Mouse (Mus musculus) spleen, adult 2 months (tissue): ENCODE measurements around the gene Pde11a.

ENCODE experiments used
- CTCF ChIP-seq: fragments of 200-500 bp; IDR thresholded peaks from 2 replicates; pipeline ENCODE4 v1.5.1; 2011; ENCODE audit warnings: mild to moderate bottlenecking, inconsistent platforms; ENCODE audit not compliant: insufficient read depth, insufficient read length, insufficient replicate concordance; ENCODE audit errors: extremely low read depth
- POLR2A ChIP-seq: fragments of 200-500 bp; IDR thresholded peaks from 2 replicates; pipeline ENCODE4 v1.6.1; 2011; ENCODE audit warnings: low read depth, low read length, inconsistent platforms

GRCm38 (mm10) chr2:76132983-76133382, 205.6 kb downstream of the Pde11a start:
- TF ChIP-seq CTCF (no peak), POLR2A (no peak)
